Mouse (Mus musculus) olfactory bulb, adult 2 months (tissue): ENCODE measurements at regions not wholly inside any gene's neighbourhood (a gene's known extent, or its start where the extent isn't known, plus 50 kb on each side); places are given as distances from the start of the nearest gene placed in this dataset.

Source experiments
- H3K27ac ChIP-seq: fragments of 200-500 bp; 2 replicates; pipeline ENCODE4 v1.5.1; 2012; ENCODE audit warnings: low read depth, low read length; ENCODE audit not compliant: insufficient read depth
- H3K4me1 ChIP-seq: fragments of 200-500 bp; 2 replicates; pipeline ENCODE4 v1.6.1; 2012; ENCODE audit warnings: low read length; ENCODE audit not compliant: control insufficient read depth, insufficient read depth
- H3K4me3 ChIP-seq: fragments of 200-500 bp; 2 replicates; pipeline ENCODE4 v1.5.1; 2012; ENCODE audit warnings: mild to moderate bottlenecking, low read depth, low read length, moderate library complexity; ENCODE audit not compliant: insufficient read depth
- CTCF ChIP-seq: fragments of 200-500 bp; IDR thresholded peaks from 2 replicates; pipeline ENCODE4 v1.5.1; 2012; ENCODE audit warnings: low read depth, mild to moderate bottlenecking, low read length, moderate library complexity; ENCODE audit not compliant: insufficient read depth
- POLR2A ChIP-seq: fragments of 200-500 bp; IDR thresholded peaks from 2 replicates; pipeline ENCODE4 v1.6.1; 2012; ENCODE audit warnings: mild to moderate bottlenecking, low read depth, low read length, moderate library complexity; ENCODE audit not compliant: insufficient read depth
- WGBS: fragments of 180-500 bp; shearing (Covaris S2); methylation state at CpG from one replicate; pipeline ENCODE4 v1.1.7; 2018; 5-methylcytosine and 5-hydroxymethylcytosine counted together

DNA sequence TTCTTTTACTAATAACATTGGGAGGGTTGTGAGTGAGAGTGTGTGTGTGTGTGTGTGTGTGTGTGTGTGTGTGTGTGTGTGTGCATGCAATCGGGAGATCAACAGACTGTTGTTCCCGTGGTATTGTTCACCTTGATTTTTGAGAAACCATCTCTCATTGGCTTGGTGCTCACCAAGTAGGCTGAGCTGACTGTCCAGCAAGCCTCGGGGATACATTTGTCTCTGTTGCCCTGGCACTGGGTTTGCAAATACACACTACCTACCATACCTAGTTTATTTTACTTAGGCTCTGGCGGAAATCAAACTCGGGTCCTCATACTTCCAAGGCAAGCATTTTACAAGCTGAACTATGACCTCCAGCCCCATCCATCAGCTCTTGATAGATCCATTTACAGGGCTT, 306.0 kb upstream of the Ppargc1a start:
- no peak overlapping the region for H3K27ac ChIP-seq
- 93% methylated on average over 5 of the region's 5 CpGs for WGBS
- no peak overlapping the region for H3K4me3 ChIP-seq
- peaks cover 3% of the 10 kb centered on the region; the same call in 1 of the 2 replicates for H3K4me1 ChIP-seq
- TF ChIP-seq CTCF: no peak
- no peak for TF ChIP-seq POLR2A

DNA sequence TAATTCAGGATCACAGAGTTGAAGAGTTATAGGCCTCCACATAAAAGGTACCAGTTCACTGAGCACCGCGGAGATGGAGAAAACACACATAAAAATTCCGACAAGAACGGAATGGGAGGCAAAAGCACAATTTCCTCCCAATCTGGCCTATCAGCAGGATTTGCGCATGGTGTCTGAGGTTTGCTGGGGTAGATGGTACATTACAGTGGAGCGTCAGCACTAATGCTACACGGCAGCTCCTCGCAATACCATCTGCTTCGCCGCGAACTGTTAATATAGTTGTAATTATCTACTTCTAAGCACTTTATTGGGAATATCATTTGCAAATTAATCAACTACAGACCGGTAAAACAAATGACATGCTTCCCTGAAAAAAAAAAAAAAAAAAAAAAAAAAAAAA, 304.2 kb upstream of the Ppargc1a start:
- Histone ChIP-seq H3K4me1 (peaks cover 7% of the 10 kb centered on the region), H3K27ac (no peak overlapping the region), H3K4me3 (no peak overlapping the region)
- 84% methylated on average over 12 of the region's 12 CpGs for WGBS
- TF ChIP-seq POLR2A: no peak
- no peak for TF ChIP-seq CTCF

DNA sequence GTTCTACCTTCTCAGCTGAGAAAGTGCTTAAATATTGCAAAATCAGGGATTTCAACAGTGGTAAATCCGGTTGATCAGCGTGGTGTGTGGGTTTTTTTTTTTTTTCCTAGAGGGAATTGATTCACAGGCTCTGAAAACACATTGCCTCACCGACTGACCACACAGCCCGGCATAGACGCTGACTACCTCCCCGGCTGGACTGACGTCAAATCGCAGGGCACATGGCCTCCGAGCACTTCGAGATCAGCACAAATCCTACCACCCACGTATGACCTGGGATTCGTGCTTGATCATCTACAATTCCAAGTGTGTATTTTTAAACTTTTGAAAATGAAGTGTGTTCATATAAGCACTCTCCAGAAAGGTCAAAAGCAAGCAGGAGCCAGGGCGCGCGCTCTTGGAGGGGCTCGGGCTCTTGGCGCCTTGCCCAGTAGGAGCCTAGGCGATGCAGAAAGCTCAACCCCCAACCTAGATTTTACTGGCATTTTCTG, 300.7 kb upstream of the Ppargc1a start:
- H3K27ac ChIP-seq: no peak overlapping the region
- WGBS: 52% methylated on average over 18 of the region's 18 CpGs
- no peak overlapping the region for H3K4me3 ChIP-seq
- TF ChIP-seq CTCF: no peak
- no peak for TF ChIP-seq POLR2A
- peaks cover 7% of the 10 kb centered on the region for H3K4me1 ChIP-seq

DNA sequence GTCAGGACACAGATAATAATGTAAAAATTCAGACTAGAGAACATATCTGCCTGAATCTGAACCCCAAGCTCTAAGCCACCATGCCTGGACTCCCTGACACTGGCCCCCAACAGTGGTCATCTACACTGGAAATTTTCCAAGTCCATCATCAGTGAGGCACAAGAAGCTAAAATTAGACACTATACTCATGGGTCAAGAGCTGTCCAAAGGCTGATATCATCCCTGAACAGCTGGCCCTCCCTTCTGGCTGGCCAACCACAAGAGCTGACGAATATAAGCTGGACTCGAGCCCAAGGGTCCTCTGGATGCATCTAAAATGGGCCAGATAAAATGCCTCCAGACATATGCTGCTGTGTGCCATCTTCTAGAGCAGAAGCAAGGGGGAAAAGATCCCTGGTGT, 298.5 kb upstream of the Ppargc1a start:
- Histone ChIP-seq H3K27ac (no peak overlapping the region), H3K4me1 (peaks cover 5% of the 10 kb centered on the region), H3K4me3 (no peak overlapping the region)
- no peak for TF ChIP-seq POLR2A
- TF ChIP-seq CTCF: no peak
- WGBS: 54% methylated on average over 2 of the region's 2 CpGs

DNA sequence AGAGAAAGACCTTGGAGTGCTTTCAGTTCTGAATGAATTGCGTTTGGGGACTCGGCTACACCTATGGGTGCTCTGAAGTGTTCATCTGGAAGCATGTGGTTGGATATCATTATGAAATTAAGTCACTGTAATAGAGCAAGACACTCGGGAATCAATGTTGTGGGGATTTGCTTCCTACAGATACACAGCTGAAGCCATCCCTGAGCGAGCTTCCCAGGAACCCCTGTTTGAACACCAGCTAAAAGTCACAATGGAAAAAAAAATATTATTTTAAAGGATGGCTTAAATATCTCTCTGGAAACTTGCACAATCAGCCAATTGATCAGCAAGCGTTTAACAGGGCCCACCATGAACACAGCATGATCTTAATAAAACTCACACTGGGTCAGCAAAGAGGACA, 293.0 kb upstream of the Ppargc1a start:
- no peaks in the 10 kb centered on the region for H3K4me1 ChIP-seq
- no peak overlapping the region for H3K27ac ChIP-seq
- 87% methylated on average over 5 of the region's 5 CpGs for WGBS
- TF ChIP-seq CTCF (no peak), POLR2A (no peak)
- no peak overlapping the region for H3K4me3 ChIP-seq

DNA sequence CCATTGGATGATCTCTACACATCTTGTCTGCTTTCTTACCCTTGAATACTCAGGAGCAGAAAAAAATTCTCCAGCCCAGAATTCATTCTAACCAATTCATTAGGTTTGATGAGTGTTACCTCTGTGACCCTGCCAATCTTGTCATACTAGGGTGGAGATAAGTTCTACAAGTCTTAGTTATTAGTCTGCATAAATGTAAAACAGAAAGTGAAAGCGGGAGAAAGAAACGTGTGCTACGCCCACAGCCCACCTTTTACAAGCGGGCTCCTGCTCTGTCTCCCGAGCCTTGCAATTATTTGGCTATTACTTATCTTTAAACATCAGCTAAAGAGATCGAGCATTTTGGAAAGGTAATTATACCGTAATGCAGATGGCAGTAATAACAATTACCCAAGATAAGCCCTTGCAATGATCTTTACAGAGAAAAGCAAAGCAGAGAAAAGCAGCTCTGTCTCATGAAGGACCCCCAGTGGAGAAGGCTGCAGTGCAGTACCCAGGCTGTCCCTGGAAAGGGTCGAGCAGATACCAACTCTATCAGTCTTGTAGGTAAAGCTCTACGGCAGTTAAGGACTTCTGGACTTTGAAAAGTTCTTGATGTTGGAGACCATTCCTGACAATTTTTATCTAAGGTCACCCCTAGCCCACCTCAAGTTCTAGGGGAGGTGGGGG, 286.1 kb upstream of the Ppargc1a start:
- WGBS: 45% methylated on average over 9 of the region's 9 CpGs
- TF ChIP-seq CTCF (no peak), POLR2A (no peak)
- H3K27ac ChIP-seq: no peak overlapping the region
- peak overlapping the region; percentile 10; the same call in 1 of the 2 replicates for H3K4me3 ChIP-seq
- 0 out of 2 replicates have a peak, but pooled peaks cover 2% of the 10 kb centered on the region for H3K4me1 ChIP-seq

DNA sequence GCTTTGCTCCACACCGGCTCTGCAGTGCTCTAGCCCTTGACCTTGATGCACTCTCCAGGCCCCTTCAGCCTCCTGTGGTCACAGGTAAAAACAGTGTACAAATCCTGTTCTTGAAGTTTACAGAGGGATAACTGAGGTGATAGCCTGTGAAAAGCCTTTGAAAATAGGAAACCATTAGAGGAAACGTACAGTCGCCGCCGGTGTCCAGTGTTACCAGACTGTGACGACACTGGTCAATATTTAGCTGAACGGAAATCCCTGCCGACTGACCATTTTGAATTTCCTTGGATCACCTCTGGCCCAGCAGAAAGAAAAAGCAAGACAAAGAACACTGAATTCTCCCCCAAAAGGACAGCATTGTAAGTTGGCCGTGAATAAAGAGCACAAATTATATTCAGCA, 282.6 kb upstream of the Ppargc1a start:
- TF ChIP-seq POLR2A (no peak), CTCF (no peak)
- 92% methylated on average over 9 of the region's 9 CpGs for WGBS

DNA sequence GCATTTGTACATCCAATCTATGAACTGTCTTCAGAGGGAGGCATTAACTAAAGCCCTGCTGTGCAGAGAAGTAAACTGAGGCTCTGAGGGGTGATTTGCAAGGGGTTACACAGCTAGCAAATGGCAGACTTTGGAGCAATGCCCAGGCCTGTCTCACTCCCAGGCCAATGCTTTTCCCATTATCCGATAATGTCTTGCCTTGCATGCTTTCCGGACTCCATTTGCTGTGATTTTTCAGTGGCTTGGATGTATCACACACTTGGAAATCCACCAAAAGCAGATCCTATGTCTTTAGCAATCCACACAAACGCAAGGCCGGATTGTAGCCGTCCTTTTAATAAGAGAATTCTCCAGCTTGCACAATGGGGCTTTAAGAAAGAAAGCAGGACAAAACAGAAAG, 281.7 kb upstream of the Ppargc1a start:
- no peak overlapping the region for H3K4me3 ChIP-seq
- 0 out of 2 replicates have a peak, but pooled peaks cover 2% of the 10 kb centered on the region for H3K4me1 ChIP-seq
- WGBS: 63% methylated on average over 5 of the region's 5 CpGs
- TF ChIP-seq CTCF: no peak
- TF ChIP-seq POLR2A: no peak
- H3K27ac ChIP-seq: no peak overlapping the region

More for the DNA sequence above, 282.6 kb upstream of the Ppargc1a start:
- Histone ChIP-seq H3K27ac (no peak overlapping the region), H3K4me1 (0 out of 2 replicates have a peak, but pooled peaks cover 2% of the 10 kb centered on the region), H3K4me3 (no peak overlapping the region)

DNA sequence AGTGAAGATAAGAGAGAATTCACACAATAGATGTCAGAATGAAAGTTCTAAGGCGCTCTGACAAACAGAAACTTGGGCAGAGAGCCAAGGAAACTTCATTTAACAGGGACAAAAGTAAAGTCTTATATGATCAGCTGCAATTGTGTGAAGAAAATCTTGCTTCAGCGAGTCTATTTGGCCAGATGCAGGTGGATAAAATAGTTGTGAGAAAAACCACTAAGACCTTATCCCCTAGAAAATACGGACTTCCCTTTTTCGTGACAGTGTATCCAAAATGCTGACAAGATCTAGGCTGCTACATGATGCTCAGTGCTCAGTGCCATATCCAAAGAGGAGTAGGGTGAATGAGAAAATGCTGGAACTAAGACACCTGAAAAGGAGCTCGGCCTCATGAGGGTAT, 274.7 kb upstream of the Ppargc1a start:
- TF ChIP-seq POLR2A (no peak), CTCF (no peak)
- WGBS: 77% methylated on average over 5 of the region's 5 CpGs
- Histone ChIP-seq H3K27ac (no peak overlapping the region), H3K4me3 (no peak overlapping the region), H3K4me1 (no peaks in the 10 kb centered on the region)

DNA sequence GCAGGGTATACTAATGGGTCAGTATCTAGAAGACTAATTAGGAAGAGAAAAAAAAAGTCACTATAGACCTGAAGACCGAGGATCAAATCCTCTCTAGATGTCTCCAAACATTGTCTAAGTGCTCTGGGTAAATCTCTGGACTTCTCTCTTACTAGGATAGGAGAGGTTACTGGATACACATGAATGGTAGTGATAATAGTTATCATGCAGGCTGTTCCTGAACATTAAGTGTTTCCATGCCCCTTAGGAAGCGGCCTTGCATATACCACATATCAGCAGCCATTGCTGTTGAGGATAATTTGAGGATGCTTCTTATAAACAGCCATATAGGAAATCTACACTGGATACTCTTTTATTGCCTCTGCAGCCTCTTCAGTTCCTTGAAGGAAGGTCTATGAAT, 274.2 kb upstream of the Ppargc1a start:
- Histone ChIP-seq H3K27ac (no peak overlapping the region), H3K4me3 (no peak overlapping the region), H3K4me1 (no peaks in the 10 kb centered on the region)
- no peak for TF ChIP-seq POLR2A
- no peak for TF ChIP-seq CTCF
- WGBS: 89% methylated on average over 2 of the region's 2 CpGs
